Mouse (Mus musculus) ES-E14 (cell line): ENCODE data around the gene Wars.
"Not testable (repeated sequence)": the region's sequence is repeated elsewhere in the genome, so short reads cannot be mapped to it uniquely, and the experiment has no call there.

Source experiments
- CHD2 ChIP-seq: IDR thresholded peaks from 2 replicates; pipeline ENCODE4 v1.6.1; 2014; ENCODE audit warnings: mild to moderate bottlenecking, low read depth, low read length, inconsistent platforms
- HCFC1 ChIP-seq: IDR thresholded peaks from 2 replicates; pipeline ENCODE4 v1.6.1; 2012; ENCODE audit warnings: low read length, inconsistent platforms, borderline replicate concordance; ENCODE audit not compliant: insufficient read depth
- MAFK ChIP-seq: IDR thresholded peaks from 2 replicates; pipeline ENCODE4 v1.6.1; 2014; ENCODE audit warnings: mild to moderate bottlenecking, low read depth, low read length, inconsistent platforms; ENCODE audit not compliant: insufficient read depth
- ZC3H11A ChIP-seq: IDR thresholded peaks from 2 replicates; pipeline ENCODE4 v1.6.1; 2012; ENCODE audit warnings: low read depth, mild to moderate bottlenecking, inconsistent platforms, low read length, borderline replicate concordance
- ZNF384 ChIP-seq: IDR thresholded peaks from 2 replicates; pipeline ENCODE4 v1.6.1; 2012; ENCODE audit warnings: low read depth, low read length, inconsistent platforms

GRCm38 (mm10) chr12:108848033-108848432 lies 45.9 kb downstream of the Wars start:
- not testable (repeated sequence) for TF ChIP-seq MAFK, CHD2, ZNF384, ZC3H11A, HCFC1
